12 mouse cellular contexts compared by ENCODE assay signal in the genomic region with DNA sequence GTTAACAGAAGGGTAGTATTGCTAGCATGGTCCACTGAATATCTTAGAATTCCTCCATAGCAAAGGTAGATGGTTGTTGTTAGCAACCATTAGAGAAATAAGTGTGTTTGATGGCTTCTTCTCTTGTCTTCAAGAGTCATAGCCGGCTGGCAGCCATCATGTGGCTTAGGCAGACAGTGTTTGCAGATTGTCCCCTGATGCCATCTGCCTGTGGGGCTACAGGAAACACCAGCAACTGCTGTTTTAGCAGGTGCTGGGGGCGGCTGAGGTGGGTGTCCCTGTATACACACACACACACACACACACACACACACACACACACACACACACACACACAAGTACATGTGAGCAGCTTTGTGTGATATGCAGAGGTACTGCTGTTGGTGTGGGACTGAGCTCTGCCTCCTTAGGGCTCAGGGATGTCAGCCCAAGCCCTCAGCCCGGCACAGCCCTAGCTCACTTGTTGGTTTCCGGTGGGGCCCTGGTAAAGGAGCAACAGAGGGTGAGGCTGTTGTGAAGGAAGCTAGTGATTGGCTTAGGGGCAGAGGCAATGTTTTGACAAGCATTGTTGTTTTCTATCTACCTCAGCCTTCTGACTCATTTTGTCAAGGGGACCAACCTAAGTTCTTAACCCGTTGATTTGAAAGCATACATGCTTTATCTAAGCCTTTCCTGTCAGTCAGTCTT.
DNase-seq lines count a peak whose midpoint lies in the region; ATAC-seq and TF ChIP-seq lines count a peak whose summit lies in the region.
"Had no signal": no experiment of that assay in that cellular context is flagged by ENCODE, and none has a peak within 500 bp of the region (broad histone marks: within the 10 kb centered on the region; RNA-seq: fewer than 3 reads in every experiment).

No protein-coding gene starts in this region.

- TF ChIP-seq CTCF in bone marrow, adult 2 months (IDR thresholded peaks at IDR 0.05; ENCODE audit: control insufficient read depth, insufficient read depth, low read length) = no peak
- TF ChIP-seq CTCF in stomach, postnatal 0 days (IDR thresholded peaks at IDR 0.05; ENCODE audit: low read depth) = no peak

- WGBS in bone marrow, adult 2 months = 13% methylated on average over 5 of the region's 5 CpGs
- WGBS in liver, embryonic 16.5 days (ENCODE audit: insufficient replicate concordance) = 29% methylated on average over 5 of the region's 5 CpGs
- WGBS in kidney, embryonic 16.5 days = 69% methylated on average over 5 of the region's 5 CpGs
- WGBS in stomach, postnatal 0 days = 64% methylated on average over 5 of the region's 5 CpGs
- WGBS in midbrain, embryonic 10.5 days = 77% methylated on average over 5 of the region's 5 CpGs

- peak overlapping the region; percentile 17; the same call in 1 of the 2 replicates for H3K4me2 ChIP-seq in liver, embryonic 16.5 days (ENCODE audit: low read depth, low read length)
- no peak overlapping the region for H3K4me2 ChIP-seq in kidney, embryonic 16.5 days (replicated peaks; ENCODE audit: low read depth, low read length)
- no peak overlapping the region for H3K4me2 ChIP-seq in stomach, postnatal 0 days (replicated peaks; ENCODE audit: low read depth)

- ATAC-seq in liver, embryonic 16.5 days (ENCODE audit: low read depth) = peak; percentile 81
- ATAC-seq in cerebellum, adult (ENCODE audit: insufficient number of reproducible peaks, low FRiP score, low TSS enrichment) = no peak
- no peak for ATAC-seq in kidney, embryonic 16.5 days (ENCODE audit: low FRiP score, low TSS enrichment)
- ATAC-seq in stomach, postnatal 0 days (ENCODE audit: low FRiP score, low TSS enrichment) = no peak

- H3K27me3 ChIP-seq in liver, embryonic 16.5 days (ENCODE audit: control insufficient read depth, insufficient read depth, low read depth, low read length) = no peaks in the 10 kb centered on the region
- H3K27me3 ChIP-seq in kidney, embryonic 16.5 days (ENCODE audit: insufficient read depth, low read length) = no peaks in the 10 kb centered on the region; the same call in 1 of the 2 replicates
- H3K27me3 ChIP-seq in stomach, postnatal 0 days (ENCODE audit: control insufficient read depth, insufficient read depth, low read length) = no peaks in the 10 kb centered on the region
- H3K27me3 ChIP-seq in midbrain, embryonic 10.5 days (ENCODE audit: low read depth, poor library complexity, severe bottlenecking) = peaks cover 62% of the 10 kb centered on the region

- H3K4me3 ChIP-seq in bone marrow, adult 2 months (replicated peaks; ENCODE audit: control insufficient read depth, low read depth, low read length) = no peak overlapping the region
- H3K4me3 ChIP-seq in liver, embryonic 16.5 days (ENCODE audit: low read depth, low read length) = no peak overlapping the region
- H3K4me3 ChIP-seq in kidney, embryonic 16.5 days (ENCODE audit: low read length) = no peak overlapping the region
- H3K4me3 ChIP-seq in stomach, postnatal 0 days (ENCODE audit: low read depth, low read length) = no peak overlapping the region
- no peak overlapping the region for H3K4me3 ChIP-seq in midbrain, embryonic 10.5 days
- H3K4me3 ChIP-seq: embryonic facial prominence, embryonic 10.5 days had no signal

- TF ChIP-seq POLR2A in bone marrow, adult 2 months (IDR thresholded peaks at IDR 0.05; ENCODE audit: borderline replicate concordance, control insufficient read depth, low read depth, low read length) = no peak

- peak overlapping the region; percentile 89 for H3K27ac ChIP-seq in bone marrow, adult 2 months (ENCODE audit: control insufficient read depth, insufficient read depth, low read depth, low read length, poor library complexity)
- H3K27ac ChIP-seq in liver, embryonic 16.5 days (ENCODE audit: low read length) = peak overlapping the region; percentile 66
- no peak overlapping the region for H3K27ac ChIP-seq in kidney, embryonic 16.5 days (ENCODE audit: low read length)
- H3K27ac ChIP-seq in stomach, postnatal 0 days (replicated peaks) = no peak overlapping the region
- H3K27ac ChIP-seq in midbrain, embryonic 10.5 days (replicated peaks) = no peak overlapping the region
- H3K27ac ChIP-seq: embryonic facial prominence, embryonic 10.5 days had no signal

- H3K9me3 ChIP-seq in liver, embryonic 16.5 days (replicated peaks; ENCODE audit: control insufficient read depth, low read length) = no peaks in the 10 kb centered on the region
- no peaks in the 10 kb centered on the region for H3K9me3 ChIP-seq in kidney, embryonic 16.5 days (ENCODE audit: low read length)
- H3K9me3 ChIP-seq in stomach, postnatal 0 days (ENCODE audit: control insufficient read depth, low read length) = no peaks in the 10 kb centered on the region
- H3K9me3 ChIP-seq in midbrain, embryonic 10.5 days (replicated peaks) = no peaks in the 10 kb centered on the region
- H3K9me3 ChIP-seq: embryonic facial prominence, embryonic 10.5 days had no signal

- TF ChIP-seq EP300 in stomach, postnatal 0 days (optimal IDR thresholded peaks at IDR 0.05) = no peak

- H3K9ac ChIP-seq in liver, embryonic 16.5 days (ENCODE audit: low read depth, low read length) = no peak overlapping the region
- no peak overlapping the region for H3K9ac ChIP-seq in kidney, embryonic 16.5 days (replicated peaks; ENCODE audit: low read length)
- H3K9ac ChIP-seq in stomach, postnatal 0 days (ENCODE audit: low read length) = no peak overlapping the region

- H3K4me1 ChIP-seq in bone marrow, adult 2 months (ENCODE audit: control insufficient read depth, insufficient read depth, low read length) = peaks cover 3% of the 10 kb centered on the region; the same call in 1 of the 2 replicates
- no peaks in the 10 kb centered on the region; the same call in 1 of the 2 replicates for H3K4me1 ChIP-seq in liver, embryonic 16.5 days (ENCODE audit: control insufficient read depth, low read depth, low read length)
- no peaks in the 10 kb centered on the region for H3K4me1 ChIP-seq in kidney, embryonic 16.5 days (ENCODE audit: insufficient read depth, low read length)
- H3K4me1 ChIP-seq in stomach, postnatal 0 days (replicated peaks; ENCODE audit: control insufficient read depth, insufficient read depth) = no peaks in the 10 kb centered on the region
- no peaks in the 10 kb centered on the region for H3K4me1 ChIP-seq in midbrain, embryonic 10.5 days
- H3K4me1 ChIP-seq: embryonic facial prominence, embryonic 10.5 days had no signal

- H3K36me3 ChIP-seq in liver, embryonic 16.5 days (ENCODE audit: control insufficient read depth, insufficient read depth) = no peaks in the 10 kb centered on the region
- H3K36me3 ChIP-seq in kidney, embryonic 16.5 days (ENCODE audit: insufficient read depth, low read length) = no peaks in the 10 kb centered on the region
- no peaks in the 10 kb centered on the region for H3K36me3 ChIP-seq in stomach, postnatal 0 days (ENCODE audit: control insufficient read depth, insufficient read depth, low read length)
- H3K36me3 ChIP-seq in midbrain, embryonic 10.5 days = no peaks in the 10 kb centered on the region
- H3K36me3 ChIP-seq: embryonic facial prominence, embryonic 10.5 days had no signal

- DNase-seq in CD4-positive helper T cell, adult 2 months (ENCODE audit: low read depth, low spot score) = peak; percentile 88
- DNase-seq in spleen, postnatal 36 days (ENCODE audit: low spot score in 2 of 2) = peak; percentile 69 to 70
- DNase-seq in stomach, postnatal 0 days (ENCODE audit: low spot score) = no peak
- no peak for DNase-seq in midbrain, embryonic 10.5 days (ENCODE audit: low spot score)
- DNase-seq: kidney, adult 8-10 months; layer of hippocampus, postnatal 36 days; lung, postnatal 10 days had no signal

Comparison
In these comparisons a context has a peak if more than half of its experiments do, and no peak if none do; other contexts are left out.
1. DNase-seq: peak in CD4-positive helper T cell, adult 2 months (single experiment) and spleen, postnatal 36 days (2 of 2); none in stomach, postnatal 0 days (single experiment) and midbrain, embryonic 10.5 days (single experiment).
2. H3K27ac ChIP-seq: peak in bone marrow, adult 2 months (single experiment) and liver, embryonic 16.5 days (single experiment); none in kidney, embryonic 16.5 days (single experiment), stomach, postnatal 0 days (single experiment) and midbrain, embryonic 10.5 days (single experiment).